In the genomic region with DNA sequence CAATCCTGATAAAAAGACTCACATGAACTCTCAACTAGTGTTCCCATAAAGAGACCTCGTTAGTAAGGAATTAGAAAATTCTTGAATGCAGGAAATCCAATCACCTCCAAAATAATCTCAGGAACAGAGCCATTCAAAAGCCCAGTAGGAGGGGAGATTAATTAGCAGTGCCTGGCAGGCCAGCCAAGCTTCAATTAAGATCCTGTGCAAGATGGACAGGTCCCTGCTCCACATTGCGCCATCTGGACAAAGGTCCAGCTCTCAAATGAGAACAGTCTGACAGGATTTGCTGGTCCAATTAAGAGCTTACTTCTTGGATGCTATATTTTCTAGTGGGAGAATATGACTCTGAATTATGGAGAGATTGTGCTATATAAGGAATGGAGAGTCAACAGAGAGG, we compare ENCODE assay signal across 10 mouse cellular contexts. TPM values are rescaled to one million over a fixed set of nuclear protein-coding genes. Genes with fewer than 3 reads are reported as not detected.
DNase-seq lines count a peak whose midpoint lies in the region; ATAC-seq and TF ChIP-seq lines count a peak whose summit lies in the region.
"Had no signal": no experiment of that assay in that cellular context is flagged by ENCODE, and none has a peak within 500 bp of the region (broad histone marks: within the 10 kb centered on the region; RNA-seq: fewer than 3 reads in every experiment).

No protein-coding gene starts in this region.

- no peak overlapping the region for H3K27ac ChIP-seq in stomach, postnatal 0 days (replicated peaks)

- TF ChIP-seq CTCF in stomach, postnatal 0 days (IDR thresholded peaks at IDR 0.05; ENCODE audit: low read depth), result no peak

- WGBS in stomach, postnatal 0 days, result 83% methylated on average over 2 of the region's 2 CpGs

- 0 out of 2 replicates have a peak, but pooled peaks have one; percentile 8 for ATAC-seq in frontal cortex, adult (ENCODE audit: low TSS enrichment)
- no peak for ATAC-seq in CD4-positive, CD25-positive, alpha-beta regulatory T cell, adult 4 months
- no peak for ATAC-seq in stomach, postnatal 0 days (ENCODE audit: low FRiP score, low TSS enrichment)

- H3K36me3 ChIP-seq in stomach, postnatal 0 days (ENCODE audit: control insufficient read depth, insufficient read depth, low read length), result no peaks in the 10 kb centered on the region

- no peak overlapping the region for H3K4me3 ChIP-seq in stomach, postnatal 0 days (ENCODE audit: low read depth, low read length)
- H3K4me3 ChIP-seq: megakaryocyte, embryonic 14.5 days had no signal

- no peak for TF ChIP-seq EP300 in stomach, postnatal 0 days (optimal IDR thresholded peaks at IDR 0.05)

- no peak overlapping the region for H3K9ac ChIP-seq in stomach, postnatal 0 days (ENCODE audit: low read length)

- H3K9me3 ChIP-seq in stomach, postnatal 0 days (ENCODE audit: control insufficient read depth, low read length), result no peaks in the 10 kb centered on the region
- H3K9me3 ChIP-seq: megakaryocyte, embryonic 14.5 days had no signal

- H3K4me2 ChIP-seq in stomach, postnatal 0 days (replicated peaks; ENCODE audit: low read depth), result no peak overlapping the region

- no peaks in the 10 kb centered on the region for H3K4me1 ChIP-seq in stomach, postnatal 0 days (replicated peaks; ENCODE audit: control insufficient read depth, insufficient read depth)
- H3K4me1 ChIP-seq: megakaryocyte, embryonic 14.5 days had no signal

- DNase-seq in frontal cortex, postnatal 25 days (ENCODE audit: low spot score in 2 of 2), result no peak
- peak; percentile 52 to 69 for DNase-seq in right cerebral cortex, postnatal 10 days (ENCODE audit: low spot score in 2 of 2)
- no peak for DNase-seq in right cerebral cortex, postnatal 14 days
- DNase-seq in frontal cortex, postnatal 10 days (ENCODE audit: low spot score in 2 of 2), result peak; percentile 18 to 27
- DNase-seq in retina, postnatal 1 day, result peak; percentile 97
- no peak for DNase-seq in stomach, postnatal 0 days (ENCODE audit: low spot score)
- DNase-seq: gastrocnemius, postnatal 25 days had no signal

- no peaks in the 10 kb centered on the region for H3K27me3 ChIP-seq in stomach, postnatal 0 days (ENCODE audit: control insufficient read depth, insufficient read depth, low read length)

RNA-seq across cellular contexts. Expression of a gene that starts 15.2 kb away (rescaled TPM):
- under 1 TPM in 1 of 2 experiments, not detected in 1; 0.15 TPM for polyA plus RNA-seq in CD4-positive, CD25-positive, alpha-beta regulatory T cell, adult 4 months (2017; shearing (Covaris generic))
- polyA plus RNA-seq in stomach, postnatal 0 days (2015; fragmentation: Nextera tagmentation; extraction: Ambion mirVana), result 18.3 and 19.0 TPM in 2 replicates

Comparison
In these comparisons a context has a peak if more than half of its experiments do, and no peak if none do; other contexts are left out.
1. DNase-seq: peak in right cerebral cortex, postnatal 10 days (2 of 2), frontal cortex, postnatal 10 days (2 of 2) and retina, postnatal 1 day (single experiment); none in frontal cortex, postnatal 25 days (0 of 2), right cerebral cortex, postnatal 14 days (single experiment) and stomach, postnatal 0 days (single experiment).
2. RNA of a gene that starts 15.2 kb away (polyA plus RNA-seq): 18.3 to 19.0 TPM in stomach, postnatal 0 days; 0.15 TPM in CD4-positive, CD25-positive, alpha-beta regulatory T cell, adult 4 months; every median in the first group is over 10 times any median in the second.